Mouse (Mus musculus) heart, adult 18-20 months (tissue): Measurements from ENCODE around the gene N4bp1. TPM values are rescaled to one million over a fixed set of nuclear protein-coding genes. Genes with fewer than 3 reads are reported as not detected.
A peak's percentile ranks its signal among the peaks of the same experiment; 100 is the strongest.

Experiments
- DNase-seq, 2 experiments: peaks; one replicate each; pipeline ENCODE4 v3.0.0; 2021 to 2022; ENCODE audit warnings: mixed read lengths in 1 of 2
- long read RNA-seq, 2 experiments: library from polyadenylated mRNA; stranded (forward); transcript quantifications; one replicate each; pipeline ENCODE4 v2.0.0; 2021
- total RNA-seq, 2 experiments: library from RNA; stranded (reverse); gene quantifications; 2 replicates each; pipeline ENCODE4 v1.2.3; 2021

The N4bp1 gene
- 10 to 100 TPM; 16.9 to 17.0 TPM for total RNA-seq
- long read RNA-seq, experiment 1, full-length matches to known transcripts, result 3 of 11 reads
- long read RNA-seq, experiment 1, partial matches to known transcripts, result 1 of 11 reads
- long read RNA-seq, experiment 1, other reads (novel, unspliced or antisense), result 7 of 11 reads
- long read RNA-seq, experiment 2, full-length matches to known transcripts, result 1 of 2 reads
- long read RNA-seq, experiment 2, partial matches to known transcripts, result 1 of 2 reads
- long read RNA-seq, experiment 2, other reads (novel, unspliced or antisense), result 0 of 2 reads

DNA sequence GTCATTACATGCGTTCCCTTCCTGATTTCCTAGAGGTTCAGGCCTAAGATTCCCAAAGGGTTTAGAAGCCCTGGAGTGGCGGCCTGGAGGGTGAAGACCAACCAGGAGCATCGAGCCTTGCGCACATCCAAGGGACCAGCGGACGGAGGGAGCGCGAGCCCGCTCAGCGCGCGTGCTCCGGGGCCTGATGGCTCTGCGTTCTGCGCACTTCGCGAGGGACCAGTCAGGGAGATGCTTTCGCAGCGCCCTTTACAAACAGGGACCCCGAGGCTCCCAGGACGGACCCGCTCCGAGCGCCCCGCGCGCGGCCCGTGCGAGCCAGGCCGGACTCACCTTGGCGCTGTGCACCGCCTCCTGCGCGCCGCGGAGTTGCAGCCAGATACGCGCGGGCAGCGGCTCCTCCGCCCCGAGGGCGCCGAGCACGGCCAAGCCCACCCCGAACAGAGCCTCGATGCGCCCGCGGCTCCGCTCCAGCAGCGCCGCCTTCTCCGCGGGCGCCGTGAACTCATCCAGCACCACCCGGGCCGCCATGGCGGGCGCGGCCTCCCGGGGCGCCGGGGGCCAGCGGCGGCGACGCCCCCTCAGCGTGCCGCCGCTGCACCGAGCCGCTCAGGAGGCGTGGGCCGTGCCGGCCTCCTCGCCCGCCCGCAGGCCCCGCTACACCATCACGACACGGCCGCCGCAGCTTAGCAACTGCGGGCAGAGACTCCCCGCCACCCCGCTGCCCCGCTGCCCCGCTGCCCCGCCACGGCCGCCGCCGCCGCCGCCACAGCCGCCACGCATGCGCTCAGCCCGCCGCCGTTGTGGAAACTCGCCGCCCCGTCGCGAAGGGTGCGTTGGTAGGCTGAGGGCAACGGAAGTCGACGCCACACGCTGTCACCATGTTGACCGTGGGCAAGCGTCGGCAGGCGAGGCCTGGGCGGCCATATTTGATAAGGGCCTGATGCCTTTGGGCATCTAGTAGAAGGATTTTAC is at the start of gene N4bp1:
TSS of gene N4bp1 (minus strand) at position 770 of the 975 bp plus-strand sequence.
- DNase-seq, result peak; percentile 92 to 96

DNA sequence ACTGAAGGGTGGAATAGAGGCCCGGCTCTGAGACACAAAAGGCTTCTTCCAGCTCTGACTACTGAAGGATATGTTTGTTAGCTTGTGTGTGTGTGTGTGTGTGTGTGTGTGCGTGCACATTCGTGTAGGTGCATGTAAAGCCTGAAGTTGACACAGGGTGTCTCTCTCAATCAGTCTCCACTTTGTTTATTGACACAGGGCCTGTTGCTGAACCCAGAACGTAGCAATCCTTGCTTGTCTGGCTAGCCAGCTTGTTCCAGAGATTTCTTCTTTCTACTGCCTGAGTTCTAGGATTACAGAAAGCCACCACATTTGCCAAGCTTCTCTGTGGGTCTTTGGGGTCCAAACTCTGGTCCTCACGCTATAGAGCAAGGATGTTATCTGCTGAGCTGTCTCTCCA is 49.8 kb upstream of the N4bp1 start:
- no peak for DNase-seq

DNA sequence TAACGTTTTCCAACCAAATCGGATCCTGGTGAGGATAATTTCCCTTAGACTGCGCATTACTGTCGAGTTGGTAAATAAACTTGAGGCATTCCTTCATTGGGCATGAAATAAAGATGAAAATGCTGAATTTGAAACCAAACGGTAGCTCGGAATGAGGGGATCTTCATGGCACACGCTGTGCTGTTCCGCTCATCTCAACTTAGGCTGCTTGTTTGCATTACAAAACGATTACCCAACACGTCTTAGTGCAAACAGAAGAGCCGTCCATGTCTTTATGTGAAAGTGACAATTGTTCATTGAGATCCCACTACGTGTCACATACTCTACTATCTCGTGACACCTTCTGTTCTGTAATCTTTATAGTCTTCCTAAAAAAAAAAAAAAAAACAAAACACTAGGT is 49.3 kb upstream of the N4bp1 start:
- no peak for DNase-seq

DNA sequence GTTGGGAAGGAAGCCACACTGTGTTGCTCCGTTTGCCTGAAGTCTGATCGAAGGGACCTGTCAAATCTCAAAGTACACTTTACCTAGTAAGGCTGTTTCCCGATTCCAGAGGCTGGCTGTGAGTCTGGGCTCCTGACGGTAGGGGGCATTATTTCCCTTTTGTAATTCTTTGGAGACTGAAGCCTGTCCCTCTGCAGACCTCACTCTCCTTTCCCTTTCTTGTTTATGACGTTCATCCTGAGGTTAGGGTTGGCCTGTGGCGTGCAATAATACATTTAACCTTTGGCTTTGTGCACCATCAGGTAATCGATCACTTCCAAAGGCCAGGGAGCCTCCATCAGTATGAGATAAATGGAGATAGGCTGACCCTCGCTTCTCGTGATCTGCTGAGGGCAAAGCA is 48.8 kb upstream of the N4bp1 start:
- peak; percentile 22 to 72 for DNase-seq

DNA sequence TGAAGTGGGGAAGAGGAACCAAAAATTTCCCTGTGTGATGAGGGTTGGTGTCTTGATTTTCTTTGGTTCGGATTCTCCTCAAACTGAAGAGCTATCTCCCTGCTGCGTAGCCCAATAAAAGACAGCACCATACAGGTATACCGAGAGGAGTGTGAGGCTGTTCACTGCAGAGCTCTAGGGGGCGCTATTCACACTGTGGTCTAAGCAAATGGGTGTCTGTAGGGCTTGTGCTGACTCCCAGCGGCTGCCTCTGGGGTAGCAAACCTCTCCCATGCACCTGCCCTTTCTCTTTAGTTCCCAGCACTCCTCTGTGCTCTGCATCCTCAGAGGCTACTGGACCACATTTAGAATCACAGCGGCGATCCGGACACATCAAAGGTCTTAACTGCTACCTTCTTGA is 41.2 kb upstream of the N4bp1 start:
- DNase-seq, result no peak

DNA sequence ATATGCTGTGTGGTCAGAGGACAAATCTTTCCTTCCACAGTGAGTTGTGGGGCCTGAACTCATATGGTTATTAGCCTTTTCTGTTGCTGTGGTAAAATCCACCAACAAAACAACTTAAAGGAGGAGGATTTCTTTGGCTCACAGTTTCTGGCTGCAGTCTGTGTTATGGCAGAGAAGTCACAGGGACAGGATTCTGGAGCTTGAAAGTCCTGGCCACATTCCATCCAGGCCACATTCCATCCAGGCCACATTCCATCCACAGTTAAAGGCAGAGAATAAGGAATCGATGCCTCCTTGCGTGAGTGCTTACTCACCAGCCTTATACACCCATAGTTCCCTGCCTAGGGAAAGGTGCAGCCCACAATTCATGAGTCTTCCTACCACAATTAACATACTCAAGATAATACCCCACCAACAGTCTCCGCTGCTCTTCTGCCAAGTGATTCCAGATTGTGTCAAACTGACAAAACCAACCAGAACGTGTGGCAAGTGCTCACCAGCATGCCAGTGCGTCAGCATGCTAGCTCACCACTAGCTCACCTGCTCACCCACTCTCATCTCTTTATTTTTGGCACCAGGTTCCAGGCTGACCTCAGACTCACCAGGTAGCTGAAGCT is 38.3 kb upstream of the N4bp1 start:
- no peak for DNase-seq

DNA sequence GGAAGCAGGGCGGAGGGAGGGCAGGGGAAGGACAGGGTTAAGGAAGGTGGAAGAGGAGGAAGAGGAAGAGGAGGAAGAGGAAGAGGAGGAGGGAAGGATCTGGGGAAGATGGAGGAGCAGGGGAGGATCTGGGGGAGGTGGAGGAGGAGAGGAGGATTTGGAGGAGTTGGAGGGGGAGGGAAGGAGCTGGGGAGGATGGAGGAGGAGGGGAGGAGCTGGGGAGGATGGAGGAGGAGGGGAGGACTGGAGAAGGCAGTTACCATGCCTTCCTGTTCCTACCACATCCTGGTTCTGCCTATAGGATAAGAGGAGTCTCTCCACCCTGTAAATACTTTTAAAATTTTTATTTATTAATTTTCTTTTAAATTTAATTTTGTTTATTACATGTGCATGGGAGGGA is 37.6 kb upstream of the N4bp1 start:
- no peak for DNase-seq

DNA sequence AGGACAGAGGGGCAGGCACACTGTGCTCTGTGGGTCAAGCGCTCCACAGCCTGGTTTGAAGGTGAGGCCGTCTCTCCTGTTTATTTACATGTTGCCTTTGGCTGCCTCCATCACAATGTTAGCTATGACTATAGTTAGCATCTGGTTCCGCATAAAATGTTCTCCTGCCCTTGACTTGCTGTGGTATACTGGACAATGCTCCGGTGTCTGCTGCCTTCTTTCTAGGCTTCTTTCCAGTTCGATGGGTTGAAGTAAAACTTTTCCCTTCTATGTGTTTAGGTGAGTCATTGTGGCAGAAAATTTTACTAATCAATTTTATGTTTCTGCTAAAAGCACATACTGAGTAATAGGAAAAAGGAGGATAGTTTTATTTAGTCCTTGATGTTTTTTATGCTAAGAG is 37.1 kb upstream of the N4bp1 start:
- no peak for DNase-seq

DNA sequence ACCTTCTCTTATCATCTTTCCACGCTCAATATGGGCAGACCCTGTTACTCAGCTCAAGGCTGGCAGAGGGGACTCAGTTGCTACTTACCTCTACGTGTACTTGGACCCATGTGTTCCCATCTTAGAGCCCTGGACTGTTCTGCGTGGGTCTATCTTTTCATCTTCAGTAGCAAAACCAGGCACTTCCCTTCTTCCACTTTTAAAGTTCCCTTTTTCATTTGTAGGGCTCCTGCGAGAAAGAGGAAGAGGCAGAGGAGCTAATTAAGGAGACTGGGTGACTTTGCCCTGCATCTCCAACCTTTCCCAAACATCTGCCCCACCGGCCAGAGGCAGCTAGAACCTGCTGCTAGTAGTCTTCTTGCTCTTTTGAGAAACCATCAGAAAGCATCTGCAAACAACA is 35.9 kb upstream of the N4bp1 start:
- DNase-seq, result no peak

DNA sequence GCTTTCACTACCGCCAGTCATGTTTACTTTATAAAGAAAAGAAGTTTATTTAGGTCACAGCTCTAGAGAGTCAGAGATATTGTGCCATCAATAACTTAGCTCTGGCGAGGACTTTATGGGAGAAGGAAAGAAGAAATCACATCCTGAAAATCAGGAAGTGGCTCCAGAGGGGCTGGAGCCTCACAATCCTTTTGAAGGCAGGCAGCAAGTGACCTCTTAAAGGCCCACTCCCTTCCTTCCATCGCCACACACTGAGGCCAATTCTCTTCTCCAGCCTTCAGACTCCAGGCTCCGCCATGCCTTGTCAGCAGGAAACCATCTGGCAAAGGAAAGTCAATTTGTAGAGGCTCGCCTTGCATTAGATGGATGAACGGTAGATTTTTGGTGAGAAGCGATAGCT is 35.4 kb upstream of the N4bp1 start:
- no peak for DNase-seq

DNA sequence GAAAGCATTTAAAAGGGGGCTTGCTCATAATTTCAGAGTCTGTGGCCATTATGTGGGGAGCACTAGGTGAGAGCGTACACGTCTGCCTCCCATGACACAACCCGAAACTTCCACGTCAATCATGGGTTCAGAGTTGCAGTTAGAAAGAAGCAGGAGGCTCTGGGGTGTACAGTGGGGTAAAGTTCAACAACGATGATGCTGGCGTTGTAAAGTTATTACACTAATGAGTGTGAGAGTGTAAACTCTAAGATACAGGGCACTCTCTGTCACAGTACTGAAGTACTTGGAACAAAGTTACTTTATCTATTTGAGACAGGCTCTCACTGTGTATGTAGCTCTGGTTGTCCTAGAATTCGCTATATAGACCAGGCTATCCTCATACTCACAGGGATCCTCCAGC is 35.0 kb upstream of the N4bp1 start:
- DNase-seq, result no peak

DNA sequence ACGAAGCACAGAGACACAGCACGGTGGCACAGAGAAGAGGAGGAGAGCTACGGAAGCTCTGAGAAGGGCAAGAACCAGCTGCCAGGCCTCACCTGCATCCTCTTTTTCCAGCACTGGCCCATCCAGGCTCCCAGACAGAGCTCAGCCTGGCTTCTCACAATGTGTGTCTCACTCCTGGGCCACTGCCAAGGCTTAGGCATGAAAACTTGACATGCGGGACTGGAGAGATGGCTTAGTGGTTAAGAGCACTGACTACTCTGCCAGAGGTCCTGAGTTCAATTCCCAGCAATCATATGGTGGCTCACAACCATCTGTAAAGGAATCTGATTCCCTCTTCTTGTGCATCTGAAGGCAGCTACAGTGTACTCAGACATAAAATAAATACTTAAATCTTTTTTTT is 34.2 kb upstream of the N4bp1 start:
- DNase-seq, result no peak

DNA sequence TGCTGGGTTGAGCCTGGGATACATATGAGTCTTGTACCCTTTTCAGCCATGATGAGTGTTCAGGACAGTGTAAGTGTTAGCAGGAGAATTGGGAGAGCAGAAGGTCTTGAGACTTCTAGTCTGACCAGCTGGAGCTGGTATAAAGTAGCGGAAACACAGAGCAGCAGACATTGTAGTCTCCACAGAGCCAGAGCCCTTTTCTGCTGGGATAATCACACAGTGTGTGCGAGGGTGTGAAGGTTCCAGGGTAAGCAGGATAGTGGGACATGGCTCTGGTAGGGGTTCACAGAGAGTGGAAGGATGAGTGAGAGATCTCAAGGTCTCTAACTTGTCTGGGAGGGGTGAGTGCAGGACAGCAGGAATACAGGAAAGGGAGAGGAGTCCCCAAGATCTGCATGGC is 33.0 kb upstream of the N4bp1 start:
- DNase-seq, result no peak

DNA sequence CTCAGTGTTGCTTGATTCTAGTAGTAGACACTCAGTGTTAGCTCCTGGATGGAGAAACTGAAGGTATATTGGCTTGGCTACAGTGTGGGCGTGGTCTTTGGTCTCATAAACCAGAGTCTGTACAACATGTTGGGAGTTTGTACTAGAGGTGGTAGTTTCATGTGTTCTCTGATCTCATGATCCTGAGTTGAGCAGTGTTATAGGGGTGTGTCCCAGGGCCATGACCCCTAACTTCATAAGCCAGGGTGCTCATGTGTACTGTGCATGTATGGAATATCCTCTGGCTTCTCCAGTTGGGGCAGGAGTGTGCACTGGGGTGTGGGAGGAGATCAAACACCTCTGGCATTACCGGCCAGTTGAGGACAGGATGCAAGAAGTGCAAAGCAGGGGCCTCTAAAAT is 32.6 kb upstream of the N4bp1 start:
- DNase-seq, result no peak

DNA sequence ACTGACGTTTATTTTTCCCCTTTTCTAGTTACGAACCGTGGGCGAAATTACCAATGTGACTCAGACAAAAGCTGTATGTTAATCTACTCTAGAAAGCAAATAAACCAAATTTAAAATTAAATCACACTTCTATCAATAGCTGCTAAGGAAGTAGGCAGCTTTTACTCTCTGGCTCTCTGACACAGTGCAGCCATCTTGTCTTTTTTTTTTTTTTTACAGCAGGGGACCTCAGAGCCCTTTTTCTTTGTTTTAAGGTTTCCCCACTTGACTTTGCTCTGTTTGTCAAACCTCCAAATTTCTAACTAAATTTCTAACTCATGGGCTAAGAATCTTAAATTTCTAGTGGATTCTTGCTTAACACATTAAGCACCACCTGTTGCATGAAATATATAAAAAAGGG is 31.3 kb upstream of the N4bp1 start:
- no peak for DNase-seq

DNA sequence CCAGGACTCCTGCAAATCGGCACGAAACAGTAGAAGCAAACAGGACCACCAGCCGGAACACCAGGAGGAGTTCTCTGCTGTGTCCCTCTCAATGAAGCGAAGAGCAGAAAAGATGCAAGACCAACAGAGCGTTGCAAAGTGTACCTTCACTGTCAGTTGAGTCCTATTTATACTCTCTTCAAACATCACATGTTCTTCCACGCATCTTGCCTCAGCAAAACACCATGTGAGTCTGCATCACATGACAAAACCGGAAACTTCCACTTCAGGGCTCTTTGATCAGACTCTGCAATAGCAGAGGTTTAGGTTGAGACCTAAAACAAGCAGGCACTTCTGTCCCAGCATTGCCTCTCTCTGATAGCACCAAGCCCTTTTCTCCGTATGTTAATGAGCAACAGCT is 26.1 kb upstream of the N4bp1 start:
- no peak for DNase-seq

DNA sequence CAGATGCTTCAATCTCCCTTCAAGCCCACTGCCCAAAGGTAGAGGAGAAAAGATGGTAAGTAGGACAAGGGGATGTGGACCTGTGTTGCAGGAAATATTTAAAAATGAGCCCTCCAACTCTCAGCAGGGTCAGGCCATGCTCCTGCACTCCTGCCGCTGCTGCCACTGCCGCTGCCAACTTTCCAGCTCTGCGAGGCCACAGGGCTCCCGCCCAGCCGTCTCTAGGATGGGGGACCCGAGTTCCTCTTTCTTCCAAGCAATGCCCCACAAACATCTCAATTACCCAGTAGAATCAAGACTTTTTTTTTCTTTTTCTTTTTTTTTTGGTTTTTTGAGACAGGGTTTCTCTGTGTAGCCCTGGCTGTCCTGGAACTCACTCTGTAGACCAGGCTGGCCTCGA is 25.2 kb upstream of the N4bp1 start:
- DNase-seq, result no peak

DNA sequence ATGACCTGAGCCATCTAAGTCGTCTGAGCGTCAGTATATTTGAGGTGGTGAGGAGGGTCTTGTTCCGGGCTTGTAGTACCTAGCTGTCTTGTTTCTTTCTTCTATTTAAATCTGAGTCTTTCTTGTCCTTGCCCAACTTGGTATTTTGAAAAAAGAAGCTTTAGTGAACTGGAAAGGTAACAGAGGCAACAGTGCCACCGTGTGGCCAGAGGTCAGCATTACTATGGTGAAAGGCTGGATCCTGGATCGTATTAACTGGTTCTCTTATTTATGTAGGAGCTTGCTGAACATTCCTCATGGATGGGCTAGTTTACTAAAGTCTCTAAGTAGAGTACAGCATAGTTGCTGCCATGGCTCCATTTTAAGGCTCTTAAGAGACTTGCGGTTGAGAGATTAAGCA is 23.5 kb upstream of the N4bp1 start:
- peak; percentile 52 to 86 for DNase-seq

DNA sequence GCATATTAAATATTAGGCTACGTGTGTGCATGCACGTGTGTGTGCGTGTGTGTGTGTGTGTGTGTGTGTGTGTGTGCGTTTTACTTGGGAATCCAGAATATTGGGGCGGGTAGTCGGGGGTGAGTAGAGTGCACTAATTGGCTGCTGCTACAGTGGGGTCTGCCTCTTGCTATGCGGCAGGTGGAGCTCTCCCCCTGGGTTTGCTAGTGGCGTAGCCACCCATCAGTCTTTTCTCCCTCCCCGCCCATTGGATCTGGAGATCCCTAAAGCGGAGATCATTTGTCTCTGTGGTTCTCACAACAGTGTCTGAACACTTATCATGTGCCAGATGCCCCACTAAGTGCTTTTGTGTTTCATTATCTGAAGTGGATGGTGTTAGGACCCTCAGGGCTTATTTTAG is 19.9 kb upstream of the N4bp1 start:
- DNase-seq, result no peak

DNA sequence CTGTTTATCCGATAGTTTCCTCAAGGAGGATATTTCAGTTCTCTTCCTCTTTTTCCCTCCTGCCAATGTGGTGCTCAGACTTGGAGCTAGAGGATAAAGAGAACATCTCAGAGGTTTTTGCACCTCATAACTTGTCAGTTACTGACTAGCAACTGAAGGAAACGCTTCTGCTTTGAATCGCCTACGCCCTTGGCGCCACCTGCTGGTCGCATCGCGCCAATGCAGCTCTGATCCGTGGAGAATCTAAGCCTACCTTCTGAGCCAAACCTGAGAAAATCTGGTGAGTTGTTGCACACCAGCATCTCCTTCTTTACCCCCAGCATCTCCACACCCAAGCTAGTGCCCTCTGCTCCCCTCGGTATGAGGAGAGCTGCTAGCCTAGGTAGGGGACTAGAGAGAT is 18.0 kb upstream of the N4bp1 start:
- DNase-seq, result peak; percentile 78 to 95

DNA sequence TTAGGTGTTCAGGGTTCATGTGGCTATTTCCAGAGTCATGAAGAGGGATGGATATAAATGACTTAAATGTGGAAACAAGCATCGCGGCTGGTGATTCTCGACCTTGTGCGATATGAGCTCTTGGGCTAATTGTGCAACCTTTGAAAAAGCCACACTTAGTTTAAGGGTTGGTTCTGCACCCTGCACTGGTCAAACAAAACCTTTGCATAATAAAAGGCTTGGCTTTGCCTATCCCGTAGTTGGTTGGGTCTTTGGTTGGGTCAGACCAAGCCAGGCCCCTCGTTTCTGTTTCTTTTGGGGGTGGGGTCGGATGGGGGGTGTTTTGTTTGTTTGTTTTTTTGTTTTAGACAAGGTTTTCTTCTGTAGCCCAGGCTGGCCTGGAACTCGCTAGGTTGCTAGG is 17.6 kb upstream of the N4bp1 start:
- DNase-seq, result no peak

DNA sequence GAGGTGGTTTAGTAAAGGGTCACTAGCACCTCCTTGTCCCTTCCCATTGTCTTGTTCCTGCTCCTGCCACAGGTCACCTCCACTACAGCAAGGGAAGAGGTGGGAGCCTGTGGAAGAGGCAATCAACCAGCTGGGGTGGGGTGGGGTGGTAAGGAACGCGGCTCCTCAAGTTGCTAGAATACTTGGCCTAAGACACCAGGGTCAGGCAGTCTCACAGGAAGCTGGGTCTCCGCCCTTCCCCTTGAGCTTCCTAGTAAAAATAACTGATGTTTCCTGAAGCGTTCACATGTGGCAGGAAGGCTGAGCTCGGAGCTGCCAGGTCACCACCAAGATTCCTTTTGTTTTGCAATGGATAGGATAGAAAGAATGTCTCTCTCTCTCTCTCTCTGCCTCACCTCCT is 16.9 kb upstream of the N4bp1 start:
- peak; percentile 53 to 90 for DNase-seq

DNA sequence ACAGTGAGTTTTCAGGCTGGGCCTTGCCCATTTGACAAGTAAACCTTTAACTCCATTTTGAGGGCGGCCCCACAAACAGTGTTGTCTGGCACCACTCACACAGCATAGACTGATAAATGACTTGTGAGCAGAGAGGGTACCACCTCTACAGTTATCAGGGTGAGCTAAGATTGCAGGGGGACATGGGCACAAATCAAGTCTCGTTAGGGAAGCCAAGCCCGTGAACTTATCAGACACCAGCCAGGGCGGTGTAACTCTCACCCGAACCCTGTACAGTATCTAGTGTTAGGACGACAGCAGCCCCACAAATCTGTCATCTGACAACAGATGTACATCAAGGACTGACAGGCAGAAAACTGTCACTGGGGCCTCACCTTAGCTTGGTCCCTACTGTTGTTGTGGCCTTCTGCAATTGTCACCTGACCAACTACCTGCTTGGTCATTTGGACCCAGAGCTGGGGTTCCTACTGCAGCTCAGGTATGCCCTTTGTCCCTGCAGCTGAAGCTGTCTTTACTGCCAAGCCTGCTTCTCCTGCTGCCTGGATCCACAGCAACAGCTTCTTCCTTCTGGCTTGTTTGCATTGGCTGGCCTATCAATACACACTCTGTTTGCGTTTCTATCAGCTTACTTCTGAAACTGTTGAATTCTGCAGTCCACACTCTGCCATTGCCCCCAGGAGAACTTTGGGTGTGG is 12.8 kb upstream of the N4bp1 start:
- no peak for DNase-seq
